Mouse (Mus musculus) forebrain, embryonic 12.5 days (tissue): ENCODE data around the gene Kcne1. TPM values are rescaled to one million over a fixed set of nuclear protein-coding genes. Genes with fewer than 3 reads are reported as not detected.

Source experiments
- ATAC-seq: fragments of 200-750 bp; cut with Nextera tagmentation; 2 replicates; pipeline ENCODE4 v1.8.0; 2017; ENCODE audit warnings: moderate TSS enrichment; ENCODE audit not compliant: low FRiP score
- H3K27ac ChIP-seq: fragments of 300-500 bp; sonication (generic); 2 replicates; pipeline ENCODE4 v1.5.1; 2016; ENCODE audit warnings: mild to moderate bottlenecking
- H3K27me3 ChIP-seq: fragments of 300-500 bp; sonication (generic); 2 replicates; pipeline ENCODE4 v1.6.1; 2016; ENCODE audit warnings: mild to moderate bottlenecking
- H3K36me3 ChIP-seq: fragments of 300-500 bp; sonication (generic); replicated peaks from 2 replicates; pipeline ENCODE4 v1.6.1; 2016; ENCODE audit warnings: mild to moderate bottlenecking
- H3K4me1 ChIP-seq: fragments of 300-500 bp; sonication (generic); 2 replicates; pipeline ENCODE4 v1.6.1; 2016
- H3K4me2 ChIP-seq: fragments of 300-500 bp; sonication (generic); 2 replicates; pipeline ENCODE4 v1.6.1; 2016; ENCODE audit warnings: mild to moderate bottlenecking, moderate library complexity
- H3K4me3 ChIP-seq: fragments of 300-500 bp; sonication (generic); replicated peaks from 2 replicates; pipeline ENCODE4 v1.5.1; 2016; ENCODE audit warnings: mild to moderate bottlenecking
- H3K9ac ChIP-seq: fragments of 300-500 bp; sonication (generic); 2 replicates; pipeline ENCODE4 v1.6.1; 2016; ENCODE audit warnings: mild to moderate bottlenecking
- H3K9me3 ChIP-seq: fragments of 300-500 bp; sonication (generic); 2 replicates; pipeline ENCODE4 v1.6.1; 2016
- WGBS: fragments of 180-500 bp; shearing (Covaris S2); methylation state at CpG from one replicate; pipeline ENCODE4 v1.1.7; 2016; 5-methylcytosine and 5-hydroxymethylcytosine counted together
- polyA plus RNA-seq: library from polyadenylated mRNA; unstranded; fragments of >200 nt; fragmentation: Nextera tagmentation; extraction: Ambion mirVana; gene quantifications from 2 replicates; pipeline ENCODE4 v1.2.1, GENCODE M21; 2016

The Kcne1 gene
- polyA plus RNA-seq, 1 experiment from 2014 or later: 0.26 TPM

DNA sequence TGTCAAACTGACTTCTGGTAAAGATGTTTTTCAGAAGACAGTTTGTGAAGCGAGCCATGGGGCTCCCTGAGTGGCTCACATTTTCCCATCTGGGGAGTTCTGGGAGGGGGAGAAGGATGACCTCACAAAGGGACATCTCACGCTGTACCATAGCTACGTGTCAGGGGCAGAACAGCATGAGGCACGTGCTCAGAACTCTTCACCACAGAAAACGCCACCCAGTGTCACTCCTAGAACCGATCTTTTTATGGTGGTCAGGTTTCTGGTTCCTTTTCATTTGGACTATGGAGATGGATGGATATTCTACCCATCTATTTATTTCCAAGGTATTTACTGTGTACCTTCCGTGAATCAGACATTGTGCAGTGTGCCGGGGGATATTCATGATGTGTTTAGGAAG, 37.9 kb downstream of the Kcne1 start, which contains the start of gene Fam243:
Fam243 (minus strand) TSS at position 101 of the 400 bp plus-strand sequence.
- Histone ChIP-seq H3K36me3 (no peaks in the 10 kb centered on the region), H3K27ac (no peak within 1 kb of the TSS), H3K9ac (no peak within 1 kb of the TSS), H3K9me3 (no peaks in the 10 kb centered on the region), H3K4me2 (no peak within 1 kb of the TSS), H3K4me1 (peaks cover 19% of the 10 kb centered on the region), H3K4me3 (no peak within 1 kb of the TSS), H3K27me3 (no peaks in the 10 kb centered on the region)
- no peak for ATAC-seq
- 88% methylated on average over 8 of the region's 8 CpGs for WGBS

DNA sequence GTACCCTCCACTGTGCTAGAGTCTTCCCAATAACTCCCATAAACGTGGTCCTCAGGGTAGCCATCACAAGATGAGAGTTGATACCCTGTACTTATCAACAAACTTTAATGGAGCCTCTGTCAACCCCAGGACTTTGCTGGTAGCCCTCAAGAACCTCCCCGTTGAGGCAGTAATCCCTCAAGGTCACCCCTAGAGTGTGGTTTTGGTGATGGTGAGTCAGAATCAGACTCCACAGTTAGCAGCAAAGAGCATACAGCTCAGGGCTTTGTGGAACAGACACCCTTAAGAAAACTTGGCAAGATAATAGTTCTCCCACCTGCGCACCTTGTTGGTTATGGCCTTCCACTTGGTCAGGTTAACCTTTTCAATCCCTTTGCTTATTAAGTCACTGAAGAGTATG, 38.9 kb downstream of the Kcne1 start:
- Histone ChIP-seq H3K36me3 (no peaks in the 10 kb centered on the region), H3K4me1 (peaks cover 14% of the 10 kb centered on the region), H3K4me2 (no peak overlapping the region), H3K9ac (no peak overlapping the region), H3K27me3 (no peaks in the 10 kb centered on the region), H3K9me3 (no peaks in the 10 kb centered on the region), H3K27ac (no peak overlapping the region), H3K4me3 (no peak overlapping the region)
- no peak for ATAC-seq
- WGBS: 82% methylated on average over 3 of the region's 3 CpGs

DNA sequence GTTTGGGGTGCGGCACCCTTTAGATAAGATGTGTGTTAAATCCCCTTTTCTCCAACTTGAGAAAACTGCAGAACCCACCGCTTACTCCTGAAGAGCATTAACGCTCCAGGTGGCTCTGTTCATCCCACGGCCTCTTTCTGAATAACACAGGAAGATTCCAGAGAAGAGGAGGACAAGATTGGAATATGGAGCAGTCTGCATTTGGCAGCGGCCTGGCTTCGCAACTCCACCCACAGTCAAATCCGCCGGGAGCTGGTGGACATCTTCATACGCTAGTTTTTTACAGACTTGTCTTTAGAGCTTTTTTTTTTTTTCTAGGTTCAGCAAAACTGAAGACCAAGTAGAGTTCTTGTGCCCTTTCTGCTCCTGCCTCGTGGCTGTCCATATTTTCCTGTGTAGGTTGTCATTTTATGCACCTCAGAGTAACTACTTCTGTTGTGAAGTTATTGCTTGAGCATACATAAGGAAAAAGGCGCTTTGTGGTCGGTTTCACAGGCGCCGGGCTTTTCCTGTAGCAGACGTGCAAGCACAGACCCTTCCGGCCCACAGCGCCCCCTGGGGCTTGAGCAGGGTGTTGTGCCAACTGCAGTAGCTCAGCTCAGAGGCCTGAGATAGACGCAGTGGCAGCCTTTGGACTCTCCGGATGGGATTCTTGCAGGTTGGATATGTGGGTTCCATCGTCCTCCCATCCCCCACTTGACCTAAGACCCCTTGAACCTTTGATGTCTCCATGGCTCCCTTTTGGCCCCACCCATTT, 39.7 kb downstream of the Kcne1 start:
- no peaks in the 10 kb centered on the region for H3K27me3 ChIP-seq
- WGBS: 68% methylated on average over 20 of the region's 20 CpGs
- H3K9ac ChIP-seq: no peak overlapping the region
- no peaks in the 10 kb centered on the region for H3K9me3 ChIP-seq
- peaks cover 6% of the 10 kb centered on the region for H3K4me1 ChIP-seq
- no peak overlapping the region for H3K4me3 ChIP-seq
- ATAC-seq: no peak
- no peak overlapping the region for H3K27ac ChIP-seq
- H3K36me3 ChIP-seq: no peaks in the 10 kb centered on the region
- no peak overlapping the region for H3K4me2 ChIP-seq

DNA sequence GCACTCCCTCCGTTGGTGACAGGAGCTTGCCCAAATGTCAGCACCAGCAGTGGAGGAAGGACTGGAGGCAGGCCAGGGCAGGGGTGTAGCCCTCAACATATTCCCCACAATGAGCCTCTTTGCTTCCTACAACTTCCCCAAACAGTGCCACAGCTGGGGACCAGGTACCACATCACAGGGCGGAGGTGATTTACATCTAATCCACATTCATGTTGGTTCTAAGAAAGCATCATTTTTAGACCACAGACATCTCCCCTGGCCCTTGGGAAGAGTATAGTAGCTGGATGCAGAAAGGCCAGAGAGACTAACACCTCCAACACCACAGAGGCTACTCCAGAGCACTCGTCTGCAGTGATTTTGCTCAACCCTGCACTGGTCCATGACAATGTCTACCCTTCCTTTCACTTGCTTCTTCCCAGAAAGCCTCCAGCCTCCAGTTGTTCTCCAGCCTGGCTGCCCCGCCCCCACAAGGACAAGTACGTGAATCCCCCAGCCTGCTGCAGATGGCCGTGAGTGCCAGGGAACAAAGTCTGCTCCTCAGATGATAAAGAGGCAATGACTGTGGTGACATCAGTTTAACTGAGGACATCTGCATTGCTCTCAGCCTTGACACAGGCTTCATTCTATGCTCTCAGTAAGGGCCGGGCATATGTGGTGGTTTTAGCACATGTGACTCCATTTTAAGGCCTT, 43.1 kb downstream of the Kcne1 start:
- peaks cover 2% of the 10 kb centered on the region for H3K4me1 ChIP-seq
- no peak overlapping the region for H3K4me2 ChIP-seq
- no peak overlapping the region for H3K9ac ChIP-seq
- WGBS: 76% methylated on average over 7 of the region's 7 CpGs
- no peak overlapping the region for H3K4me3 ChIP-seq
- no peak overlapping the region for H3K27ac ChIP-seq
- H3K36me3 ChIP-seq: peaks cover 24% of the 10 kb centered on the region
- H3K27me3 ChIP-seq: no peaks in the 10 kb centered on the region
- H3K9me3 ChIP-seq: no peaks in the 10 kb centered on the region
- ATAC-seq: no peak

DNA sequence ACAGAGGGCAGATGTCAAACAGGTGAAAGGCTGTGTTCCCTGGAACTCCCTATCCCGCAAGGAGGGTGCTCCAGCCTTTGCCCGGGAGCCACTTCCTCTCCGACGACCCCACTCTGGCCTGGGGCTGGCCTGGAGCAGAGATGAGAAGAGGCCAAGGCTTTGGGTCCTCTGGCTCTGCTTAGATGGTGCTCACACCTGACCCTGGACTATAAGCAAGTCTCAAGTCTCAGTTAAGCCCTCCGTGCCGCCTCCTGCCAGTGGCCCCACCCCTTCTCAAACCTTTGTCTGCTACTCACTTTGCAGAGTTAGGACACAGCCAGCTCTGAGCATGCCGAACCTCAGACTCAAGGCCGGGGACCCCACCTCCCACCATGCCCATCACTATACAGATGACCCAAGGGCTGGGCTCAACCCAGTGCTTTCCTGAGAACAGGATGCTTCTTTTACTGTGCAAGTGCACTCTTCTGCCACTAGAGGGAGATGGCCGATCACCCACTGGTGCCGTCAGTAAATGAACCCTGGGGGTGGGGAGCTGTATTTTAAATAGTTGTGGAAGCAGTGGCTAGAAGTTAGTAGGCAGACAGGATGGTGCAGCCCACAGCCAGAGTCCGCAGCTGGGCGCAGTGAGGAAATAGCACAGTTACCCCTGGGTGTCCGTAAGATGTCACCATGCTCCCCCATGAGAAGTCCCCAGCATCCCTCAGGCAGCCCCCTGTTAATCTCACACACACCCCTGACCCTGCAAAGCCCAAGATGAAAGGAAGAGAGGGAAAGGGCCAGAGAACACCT, 45.1 kb downstream of the Kcne1 start:
- H3K4me2 ChIP-seq: no peak overlapping the region
- H3K27me3 ChIP-seq: no peaks in the 10 kb centered on the region
- peaks cover 8% of the 10 kb centered on the region for H3K4me1 ChIP-seq
- peaks cover 31% of the 10 kb centered on the region for H3K36me3 ChIP-seq
- no peak overlapping the region for H3K4me3 ChIP-seq
- H3K9ac ChIP-seq: no peak overlapping the region
- 47% methylated on average over 13 of the region's 13 CpGs for WGBS
- H3K27ac ChIP-seq: no peak overlapping the region
- no peaks in the 10 kb centered on the region for H3K9me3 ChIP-seq
- ATAC-seq: peak; percentile 71

DNA sequence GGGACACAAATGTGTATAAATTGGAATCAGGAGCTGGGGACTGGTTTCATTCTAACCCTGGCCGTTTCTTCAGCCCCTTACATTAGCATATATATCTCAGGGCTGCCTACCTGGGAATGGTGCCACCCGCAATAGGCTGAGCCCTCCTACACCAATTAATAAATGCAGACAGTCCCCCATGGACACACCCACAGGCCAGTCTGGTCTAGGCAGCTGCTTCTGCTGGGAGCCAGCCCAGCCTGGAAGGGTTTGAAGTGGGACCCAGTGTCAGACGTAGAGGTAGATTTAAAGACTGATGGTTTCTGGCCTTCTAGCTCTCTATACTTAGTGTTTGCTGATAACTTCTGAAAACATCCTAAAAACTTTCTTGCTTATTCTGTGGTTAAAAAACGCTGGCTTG, 50.1 kb downstream of the Kcne1 start:
- Histone ChIP-seq H3K27ac (no peak overlapping the region; the same call in 1 of the 2 replicates), H3K4me1 (peaks cover 9% of the 10 kb centered on the region; the same call in 1 of the 2 replicates), H3K36me3 (peaks cover 57% of the 10 kb centered on the region), H3K4me3 (no peak overlapping the region), H3K9me3 (no peaks in the 10 kb centered on the region), H3K27me3 (no peaks in the 10 kb centered on the region), H3K4me2 (no peak overlapping the region), H3K9ac (no peak overlapping the region)
- no peak for ATAC-seq
- 51% methylated on average over 4 of the region's 4 CpGs for WGBS

DNA sequence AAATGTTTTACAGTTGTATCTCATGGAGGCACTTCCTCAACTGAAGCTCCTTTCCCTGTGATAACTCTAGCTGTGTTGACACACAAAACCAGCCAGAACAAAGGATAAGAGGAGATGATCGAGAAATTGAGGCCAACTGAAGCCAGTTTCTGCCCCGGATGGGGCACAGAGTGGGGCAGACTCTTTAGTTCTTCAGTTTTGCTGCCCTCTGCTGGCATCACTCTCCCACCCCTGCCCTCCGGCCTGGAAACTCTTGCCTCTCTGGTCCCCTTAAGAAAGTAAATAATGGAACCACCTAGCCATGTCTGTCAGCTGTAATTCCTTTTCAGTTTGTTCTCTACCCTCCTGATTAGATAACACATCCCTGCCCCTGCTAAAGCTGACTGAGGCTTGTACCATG, 51.3 kb downstream of the Kcne1 start:
- no peak overlapping the region for H3K9ac ChIP-seq
- peaks cover 10% of the 10 kb centered on the region; the same call in 1 of the 2 replicates for H3K4me1 ChIP-seq
- H3K4me3 ChIP-seq: no peak overlapping the region
- WGBS: 84% methylated on average over 3 of the region's 3 CpGs
- no peak for ATAC-seq
- H3K4me2 ChIP-seq: no peak overlapping the region
- no peaks in the 10 kb centered on the region for H3K27me3 ChIP-seq
- peaks cover 51% of the 10 kb centered on the region for H3K36me3 ChIP-seq
- no peak overlapping the region for H3K27ac ChIP-seq
- no peaks in the 10 kb centered on the region for H3K9me3 ChIP-seq

DNA sequence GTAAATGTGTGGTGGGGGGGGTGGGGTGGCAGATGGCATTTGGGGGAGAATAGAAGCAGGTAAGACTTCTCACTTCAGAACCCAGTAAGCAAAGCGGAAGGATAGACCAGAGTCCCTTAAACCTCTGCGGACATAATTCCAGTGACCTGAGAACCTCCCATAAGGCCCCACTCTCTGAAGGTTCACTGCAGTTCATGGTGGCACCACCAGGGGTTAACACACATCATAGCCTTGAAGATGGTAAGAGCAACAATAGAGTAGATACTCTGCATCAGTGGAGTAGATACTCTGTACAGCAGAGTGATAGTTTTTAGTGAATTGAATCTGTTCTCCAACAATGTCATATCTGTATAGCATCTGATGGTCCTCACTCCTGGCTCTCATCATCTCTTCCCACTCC, 53.7 kb downstream of the Kcne1 start:
- H3K4me1 ChIP-seq: peaks cover 27% of the 10 kb centered on the region
- no peak overlapping the region for H3K9ac ChIP-seq
- no peak overlapping the region for H3K4me2 ChIP-seq
- H3K36me3 ChIP-seq: peaks cover 27% of the 10 kb centered on the region
- no peaks in the 10 kb centered on the region for H3K27me3 ChIP-seq
- H3K27ac ChIP-seq: no peak overlapping the region
- H3K9me3 ChIP-seq: no peaks in the 10 kb centered on the region
- 94% methylated on average over 2 of the region's 2 CpGs for WGBS
- H3K4me3 ChIP-seq: no peak overlapping the region
- ATAC-seq: no peak

DNA sequence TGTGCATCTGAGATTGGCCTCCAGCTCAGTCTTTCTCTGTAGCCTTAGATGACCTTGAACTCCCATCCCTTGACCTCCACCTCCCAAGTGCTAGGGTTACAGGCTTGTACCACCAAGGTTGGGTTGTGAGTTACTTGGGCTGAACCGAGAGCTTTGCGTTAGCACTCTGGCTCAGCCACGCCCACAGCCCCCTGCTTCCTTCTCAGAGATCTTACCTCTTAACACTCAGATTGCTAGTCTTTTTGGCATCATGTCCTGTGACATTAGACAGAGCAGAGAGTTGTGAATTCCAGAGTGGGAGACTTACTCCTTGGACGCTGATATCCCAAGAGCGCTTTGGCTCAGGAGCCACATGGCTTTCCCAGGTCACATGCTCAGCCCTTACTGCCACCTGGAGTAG, 56.8 kb downstream of the Kcne1 start:
- ATAC-seq: no peak
- Histone ChIP-seq H3K4me3 (peak overlapping the region; percentile 64; the same call in 1 of the 2 replicates), H3K4me2 (peak overlapping the region; percentile 79), H3K27ac (no peak overlapping the region), H3K36me3 (peaks cover 21% of the 10 kb centered on the region), H3K9ac (peak overlapping the region; percentile 78; the same call in 1 of the 2 replicates), H3K4me1 (peaks cover 22% of the 10 kb centered on the region), H3K27me3 (no peaks in the 10 kb centered on the region), H3K9me3 (no peaks in the 10 kb centered on the region)
- WGBS: 75% methylated on average over 5 of the region's 5 CpGs

DNA sequence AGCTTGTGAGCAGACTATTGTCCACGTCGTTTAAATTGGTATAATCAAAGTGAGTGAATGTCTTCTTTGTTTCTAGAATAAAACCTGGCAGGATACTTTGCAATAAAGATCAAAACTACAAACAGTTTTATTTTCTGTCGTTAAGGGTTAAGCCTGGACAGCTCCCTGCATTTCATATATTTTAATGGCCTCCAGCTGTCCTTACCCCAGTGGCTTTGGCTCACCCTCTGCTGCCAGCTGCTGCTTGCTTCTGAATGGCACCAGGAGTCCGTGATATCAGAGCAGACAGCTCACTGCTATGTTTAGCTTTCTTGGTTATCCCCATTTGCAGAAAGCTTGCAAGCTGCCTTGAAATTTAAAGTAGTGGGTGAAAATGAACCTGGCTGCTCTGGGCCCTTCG, 57.3 kb downstream of the Kcne1 start:
- H3K27ac ChIP-seq: no peak overlapping the region
- WGBS: 31% methylated on average over 5 of the region's 5 CpGs

DNA sequence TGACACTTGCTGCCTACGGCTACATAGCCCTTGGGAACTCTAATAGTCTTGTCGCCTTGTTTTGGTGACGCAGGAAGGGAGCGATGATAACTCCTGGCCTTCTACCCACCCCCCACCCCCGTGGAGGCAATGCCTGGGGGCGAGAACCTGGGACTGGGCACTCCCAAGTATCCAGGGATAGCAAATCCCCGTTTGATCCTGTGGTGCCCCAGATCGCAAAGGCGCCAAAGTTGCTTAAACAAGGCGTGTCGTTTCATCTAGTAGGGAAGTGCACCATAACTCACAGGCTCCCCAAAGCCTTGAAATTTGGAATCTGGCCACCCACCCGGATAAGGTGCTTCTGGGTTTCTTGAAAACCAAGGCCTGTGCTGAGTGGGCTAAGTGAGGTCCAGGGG, 57.9 kb downstream of the Kcne1 start:
- Histone ChIP-seq H3K36me3 (peaks cover 12% of the 10 kb centered on the region), H3K4me1 (peaks cover 22% of the 10 kb centered on the region), H3K27me3 (peaks cover 6% of the 10 kb centered on the region; the same call in 1 of the 2 replicates), H3K9me3 (no peaks in the 10 kb centered on the region), H3K4me2 (peak overlapping the region; percentile 79), H3K27ac (no peak overlapping the region), H3K4me3 (peak overlapping the region; percentile 64), H3K9ac (peak overlapping the region; percentile 78)
- ATAC-seq: peak; percentile 68
- WGBS: 0% methylated on average over 12 of the region's 12 CpGs

More for the DNA sequence above, 57.3 kb downstream of the Kcne1 start:
- H3K36me3 ChIP-seq: peaks cover 17% of the 10 kb centered on the region
- no peak for ATAC-seq
- H3K4me3 ChIP-seq: peak overlapping the region; percentile 64
- H3K9ac ChIP-seq: peak overlapping the region; percentile 78
- H3K4me1 ChIP-seq: peaks cover 22% of the 10 kb centered on the region
- no peaks in the 10 kb centered on the region for H3K9me3 ChIP-seq
- H3K4me2 ChIP-seq: peak overlapping the region; percentile 79
- H3K27me3 ChIP-seq: 0 out of 2 replicates have a peak, but pooled peaks cover under 1% of the 10 kb centered on the region
